Mouse (Mus musculus) embryonic facial prominence, embryonic 10.5 days (tissue): ENCODE measurements around the gene Lhx1. TPM values are rescaled to one million over a fixed set of nuclear protein-coding genes. Genes with fewer than 3 reads are reported as not detected.

ENCODE experiments used
- polyA plus RNA-seq: library from polyadenylated mRNA; unstranded; fragments of >200 nt; fragmentation: Nextera tagmentation; extraction: Ambion mirVana; gene quantifications from 2 replicates; pipeline ENCODE4 v1.2.1, GENCODE M21; 2016

The Lhx1 gene
- polyA plus RNA-seq, 1 experiment from 2014 or later = 1.4 TPM

Other genes starting within 250 kb of the Lhx1 start
- gene Aatf, start 12.0 kb downstream of the Lhx1 start, polyA plus RNA-seq = 57.9 and 58.3 TPM in 2 replicates